In genomic region chr5:117240761-117241322, GRCm38 (mm10) we compare ENCODE assay signal across 9 mouse cellular contexts. TPM values are rescaled to one million over a fixed set of nuclear protein-coding genes. Genes with fewer than 3 reads are reported as not detected.
DNase-seq lines count a peak whose midpoint lies in the region; ATAC-seq and TF ChIP-seq lines count a peak whose summit lies in the region.
"Had no signal": no experiment of that assay in that cellular context is flagged by ENCODE, and none has a peak within 500 bp of the region (broad histone marks: within the 10 kb centered on the region; RNA-seq: fewer than 3 reads in every experiment).

No protein-coding gene starts in this region.

- H3K27ac ChIP-seq in kidney, adult 2 months (ENCODE audit: insufficient read depth, low read depth, low read length), result no peak overlapping the region
- H3K27ac ChIP-seq in lung, postnatal 0 days (ENCODE audit: low read length), result no peak overlapping the region

- TF ChIP-seq POLR2A in kidney, adult 2 months (IDR thresholded peaks at IDR 0.05; ENCODE audit: low read depth, low read length), result no peak

- H3K9ac ChIP-seq in lung, postnatal 0 days (replicated peaks; ENCODE audit: low read depth), result no peak overlapping the region

- peak overlapping the region; percentile 7 for H3K4me3 ChIP-seq in kidney, adult 2 months (ENCODE audit: insufficient read depth, low read depth, low read length)
- H3K4me3 ChIP-seq in lung, postnatal 0 days (ENCODE audit: low read depth, low read length), result peak overlapping the region; percentile 25

- H3K27me3 ChIP-seq in kidney, adult 2 months (replicated peaks; ENCODE audit: control insufficient read depth, insufficient read depth, low read length), result no peaks in the 10 kb centered on the region
- no peaks in the 10 kb centered on the region for H3K27me3 ChIP-seq in lung, postnatal 0 days (replicated peaks; ENCODE audit: insufficient read depth, low read length)
- H3K27me3 ChIP-seq: CH12.LX had no signal

- no peaks in the 10 kb centered on the region for H3K9me3 ChIP-seq in lung, postnatal 0 days (ENCODE audit: low read length)

- ATAC-seq in lung, postnatal 0 days, result no peak

- TF ChIP-seq CTCF in kidney, adult 2 months (conservative IDR thresholded peaks at IDR 0.05; ENCODE audit: insufficient read depth, insufficient read length, low read depth, low read length), result no peak
- no peak for TF ChIP-seq CTCF in lung, postnatal 0 days (IDR thresholded peaks at IDR 0.05)

- no peaks in the 10 kb centered on the region for H3K36me3 ChIP-seq in kidney, adult 2 months (ENCODE audit: control insufficient read depth, insufficient read depth, low read length)
- no peaks in the 10 kb centered on the region for H3K36me3 ChIP-seq in lung, postnatal 0 days (ENCODE audit: insufficient read depth, low read length)

- no peak for TF ChIP-seq EP300 in lung, postnatal 0 days (IDR thresholded peaks at IDR 0.05)

- peak; percentile 5 for DNase-seq in kidney, adult 2 months
- no peak for DNase-seq in kidney, adult 9 months
- DNase-seq in cerebellum, postnatal 10 days, result peak; percentile 76
- DNase-seq in frontal cortex, postnatal 25 days (ENCODE audit: low spot score in 2 of 2), result peak; percentile 36 to 50
- DNase-seq in kidney, postnatal 14 days, result peak; percentile 16
- DNase-seq in lung, postnatal 0 days (ENCODE audit: low spot score), result peak; percentile 22
- DNase-seq in right cerebral cortex, postnatal 4 days, result peak; percentile 61
- DNase-seq in testis, postnatal 10 days (ENCODE audit: low spot score), result no peak

- no peaks in the 10 kb centered on the region for H3K4me1 ChIP-seq in kidney, adult 2 months (ENCODE audit: control insufficient read depth, insufficient read depth, low read length)
- H3K4me1 ChIP-seq in lung, postnatal 0 days (ENCODE audit: insufficient read depth, low read depth, low read length), result no peaks in the 10 kb centered on the region

- 25% methylated on average over 32 of the region's 32 CpGs for WGBS in kidney, adult 2 months
- 21% methylated on average over 32 of the region's 32 CpGs for WGBS in lung, postnatal 0 days

- H3K4me2 ChIP-seq in lung, postnatal 0 days (replicated peaks; ENCODE audit: low read depth, low read length), result peak overlapping the region; percentile 43

RNA-seq across cellular contexts. Expression of gene Pebp1, which starts 46.6 kb away (rescaled TPM):
- polyA plus RNA-seq in kidney, adult 2 months (2012; rRNA removed), result 909 and 1,151 TPM in 2 replicates
- polyA plus RNA-seq in lung, postnatal 0 days (2015; fragmentation: Nextera tagmentation; extraction: Ambion mirVana), result 273 and 289 TPM in 2 replicates

Comparison
In these comparisons a context has a peak if more than half of its experiments do, and no peak if none do; other contexts are left out.
1. DNase-seq: peak in kidney, adult 2 months (single experiment), cerebellum, postnatal 10 days (2 of 2), frontal cortex, postnatal 25 days (2 of 2), kidney, postnatal 14 days (single experiment), lung, postnatal 0 days (single experiment) and right cerebral cortex, postnatal 4 days (single experiment); none in kidney, adult 9 months (single experiment) and testis, postnatal 10 days (single experiment).